Mouse (Mus musculus) olfactory bulb, adult 2 months (tissue): ENCODE measurements around the gene Azin2. TPM values are rescaled to one million over a fixed set of nuclear protein-coding genes. Genes with fewer than 3 reads are reported as not detected.
A peak's percentile ranks its signal among the peaks of the same experiment; 100 is the strongest.

ENCODE experiments used
- H3K27ac ChIP-seq: fragments of 200-500 bp; 2 replicates; pipeline ENCODE4 v1.5.1; 2012; ENCODE audit warnings: low read depth, low read length; ENCODE audit not compliant: insufficient read depth
- H3K4me1 ChIP-seq: fragments of 200-500 bp; 2 replicates; pipeline ENCODE4 v1.6.1; 2012; ENCODE audit warnings: low read length; ENCODE audit not compliant: control insufficient read depth, insufficient read depth
- H3K4me3 ChIP-seq: fragments of 200-500 bp; 2 replicates; pipeline ENCODE4 v1.5.1; 2012; ENCODE audit warnings: mild to moderate bottlenecking, low read depth, low read length, moderate library complexity; ENCODE audit not compliant: insufficient read depth
- CTCF ChIP-seq: fragments of 200-500 bp; IDR thresholded peaks from 2 replicates; pipeline ENCODE4 v1.5.1; 2012; ENCODE audit warnings: low read depth, mild to moderate bottlenecking, low read length, moderate library complexity; ENCODE audit not compliant: insufficient read depth
- POLR2A ChIP-seq: fragments of 200-500 bp; IDR thresholded peaks from 2 replicates; pipeline ENCODE4 v1.6.1; 2012; ENCODE audit warnings: mild to moderate bottlenecking, low read depth, low read length, moderate library complexity; ENCODE audit not compliant: insufficient read depth
- WGBS: fragments of 180-500 bp; shearing (Covaris S2); methylation state at CpG from one replicate; pipeline ENCODE4 v1.1.7; 2018; 5-methylcytosine and 5-hydroxymethylcytosine counted together
- polyA plus RNA-seq: library from polyadenylated mRNA; stranded (reverse); fragments of >200 nt; gene quantifications from 2 replicates; pipeline ENCODE4 v1.2.4, GENCODE M21; 2012; ENCODE audit warnings: low replicate concordance; ENCODE audit not compliant: missing spikeins, insufficient read depth, insufficient read length

The Azin2 gene
- polyA plus RNA-seq, 1 experiment = not detected

- H3K4me3 ChIP-seq = no peak overlapping the region
- H3K4me1 ChIP-seq = no peaks in the 10 kb centered on the region
- no peak overlapping the region for H3K27ac ChIP-seq
- WGBS = 68% methylated on average over 12 of the region's 12 CpGs
- no peak for TF ChIP-seq CTCF
- TF ChIP-seq POLR2A = no peak
Measured at GRCm38 (mm10) chr4:128980890-128981832, 18.9 kb upstream of the Azin2 start.

GRCm38 (mm10) chr4:128978634-128979033 is 16.4 kb upstream of the Azin2 start:
- H3K4me1 ChIP-seq = no peaks in the 10 kb centered on the region
- 48% methylated on average over 1 of the region's 1 CpGs for WGBS
- no peak for TF ChIP-seq CTCF
- TF ChIP-seq POLR2A = no peak
- no peak overlapping the region for H3K4me3 ChIP-seq
- H3K27ac ChIP-seq = no peak overlapping the region

GRCm38 (mm10) chr4:128977217-128977616 is 15.0 kb upstream of the Azin2 start:
- 73% methylated on average over 3 of the region's 3 CpGs for WGBS

GRCm38 (mm10) chr4:128976577-128976976 is 14.3 kb upstream of the Azin2 start:
- TF ChIP-seq CTCF (no peak), POLR2A (no peak)
- H3K27ac ChIP-seq = no peak overlapping the region
- H3K4me3 ChIP-seq = no peak overlapping the region
- WGBS = 94% methylated on average over 4 of the region's 4 CpGs
- H3K4me1 ChIP-seq = no peaks in the 10 kb centered on the region

More at GRCm38 (mm10) chr4:128977217-128977616, 15.0 kb upstream of the Azin2 start:
- H3K4me1 ChIP-seq = no peaks in the 10 kb centered on the region
- no peak overlapping the region for H3K4me3 ChIP-seq
- TF ChIP-seq POLR2A (no peak), CTCF (no peak)
- no peak overlapping the region for H3K27ac ChIP-seq

- Histone ChIP-seq H3K27ac (no peak overlapping the region), H3K4me3 (no peak overlapping the region), H3K4me1 (no peaks in the 10 kb centered on the region)
- 87% methylated on average over 8 of the region's 8 CpGs for WGBS
- TF ChIP-seq CTCF (no peak), POLR2A (no peak)
Measured at GRCm38 (mm10) chr4:128974677-128975076, 12.4 kb upstream of the Azin2 start.

GRCm38 (mm10) chr4:128971065-128971694 is 8.9 kb upstream of the Azin2 start:
- Histone ChIP-seq H3K4me3 (no peak overlapping the region), H3K4me1 (peaks cover 6% of the 10 kb centered on the region), H3K27ac (no peak overlapping the region)
- TF ChIP-seq CTCF (peak; percentile 57; the same call in 1 of the 2 replicates), POLR2A (no peak)
- WGBS = 39% methylated on average over 14 of the region's 14 CpGs

- H3K4me3 ChIP-seq = no peak overlapping the region
- H3K4me1 ChIP-seq = peaks cover 6% of the 10 kb centered on the region
- TF ChIP-seq CTCF (no peak), POLR2A (no peak)
- 80% methylated on average over 7 of the region's 8 CpGs for WGBS
- no peak overlapping the region for H3K27ac ChIP-seq
Measured at GRCm38 (mm10) chr4:128970417-128970807, 8.2 kb upstream of the Azin2 start.

GRCm38 (mm10) chr4:128969607-128970416 is 7.6 kb upstream of the Azin2 start:
- H3K4me3 ChIP-seq = no peak overlapping the region
- WGBS = 59% methylated on average over 18 of the region's 18 CpGs
- H3K27ac ChIP-seq = no peak overlapping the region
- no peak for TF ChIP-seq CTCF
- TF ChIP-seq POLR2A = no peak
- H3K4me1 ChIP-seq = peaks cover 6% of the 10 kb centered on the region

GRCm38 (mm10) chr4:128969081-128969480 is 6.8 kb upstream of the Azin2 start:
- 76% methylated on average over 5 of the region's 5 CpGs for WGBS
- H3K4me1 ChIP-seq = peaks cover 6% of the 10 kb centered on the region
- no peak for TF ChIP-seq POLR2A
- no peak overlapping the region for H3K4me3 ChIP-seq
- H3K27ac ChIP-seq = no peak overlapping the region
